Mouse (Mus musculus) megakaryocyte, embryonic 14.5 days (primary cell): ENCODE results near the gene Atp2b4. TPM values are rescaled to one million over a fixed set of nuclear protein-coding genes. Genes with fewer than 3 reads are reported as not detected.
A peak's percentile ranks its signal among the peaks of the same experiment; 100 is the strongest.

Experiments used
- H3K27me3 ChIP-seq: replicated peaks from 2 replicates; pipeline ENCODE3; 2012; ENCODE audit warnings: inconsistent platforms
- H3K36me3 ChIP-seq: replicated peaks from 2 replicates; pipeline ENCODE3; 2012; ENCODE audit warnings: low read length, inconsistent platforms, mixed read lengths
- H3K4me1 ChIP-seq: 2 replicates; pipeline ENCODE4 v1.6.1; 2012; ENCODE audit warnings: inconsistent platforms
- H3K4me3 ChIP-seq: replicated peaks from 2 replicates; pipeline ENCODE3; 2012; ENCODE audit warnings: moderate library complexity, mild to moderate bottlenecking, inconsistent platforms
- H3K9me3 ChIP-seq: 2 replicates; pipeline ENCODE4 v1.6.1; 2012; ENCODE audit warnings: inconsistent platforms
- FLI1 ChIP-seq: IDR thresholded peaks from 2 replicates; pipeline ENCODE4 v1.6.1; 2012; ENCODE audit warnings: low read length, inconsistent platforms, mixed read lengths
- GATA1 ChIP-seq: IDR thresholded peaks from 3 replicates; pipeline ENCODE4 v1.6.1; 2012; ENCODE audit warnings: mixed read lengths, low read length, inconsistent platforms, borderline replicate concordance
- polyA plus RNA-seq: library from polyadenylated mRNA; stranded (reverse); fragments of >175 nt; gene quantifications from 2 replicates; pipeline ENCODE4 v1.2.3, GENCODE M21; 2012; ENCODE audit warnings: low replicate concordance; ENCODE audit not compliant: insufficient read depth

Gene Atp2b4
- 3.9 TPM in 1 of 2 replicates, not detected in the other for polyA plus RNA-seq

GRCm38 (mm10) chr1:133800948-133801393, at the start of gene Atp2b4:
Gene Atp2b4, minus strand, starts transcription at chr1:133801041.
- H3K9me3 ChIP-seq: no peaks in the 10 kb centered on the region
- peaks cover 83% of the 10 kb centered on the region for H3K4me1 ChIP-seq

GRCm38 (mm10) chr1:133844734-133845133, 43.9 kb upstream of the Atp2b4 start:
- H3K4me1 ChIP-seq: peaks cover 26% of the 10 kb centered on the region
- no peak for TF ChIP-seq GATA1
- TF ChIP-seq FLI1: no peak

More at GRCm38 (mm10) chr1:133800948-133801393, at the start of gene Atp2b4:
- Histone ChIP-seq H3K36me3 (peaks cover 5% of the 10 kb centered on the region), H3K4me3 (peak within 1 kb of the TSS; percentile 94), H3K27me3 (peaks cover 33% of the 10 kb centered on the region)
- TF ChIP-seq FLI1: peak; percentile 62; the same call in 1 of the 2 replicates
- no peak for TF ChIP-seq GATA1

GRCm38 (mm10) chr1:133843900-133844299, 43.1 kb upstream of the Atp2b4 start:
- TF ChIP-seq FLI1: no peak
- TF ChIP-seq GATA1: no peak
- Histone ChIP-seq H3K27me3 (peaks cover 52% of the 10 kb centered on the region), H3K9me3 (peaks cover 3% of the 10 kb centered on the region; the same call in 1 of the 2 replicates), H3K4me3 (no peak overlapping the region), H3K4me1 (peaks cover 26% of the 10 kb centered on the region), H3K36me3 (no peaks in the 10 kb centered on the region)

More at GRCm38 (mm10) chr1:133844734-133845133, 43.9 kb upstream of the Atp2b4 start:
- no peaks in the 10 kb centered on the region for H3K36me3 ChIP-seq
- H3K9me3 ChIP-seq: peaks cover 3% of the 10 kb centered on the region; the same call in 1 of the 2 replicates
- H3K4me3 ChIP-seq: no peak overlapping the region
- H3K27me3 ChIP-seq: peaks cover 52% of the 10 kb centered on the region

- peaks cover 26% of the 10 kb centered on the region for H3K4me1 ChIP-seq
- peaks cover 5% of the 10 kb centered on the region for H3K9me3 ChIP-seq
- H3K36me3 ChIP-seq: no peaks in the 10 kb centered on the region
- no peak for TF ChIP-seq GATA1
- no peak for TF ChIP-seq FLI1
- peaks cover 52% of the 10 kb centered on the region for H3K27me3 ChIP-seq
- H3K4me3 ChIP-seq: no peak overlapping the region
These were observed 42.5 kb upstream of the Atp2b4 start for GRCm38 (mm10) chr1:133843370-133843769.

- TF ChIP-seq GATA1 (no peak), FLI1 (no peak)
- Histone ChIP-seq H3K4me3 (no peak overlapping the region), H3K9me3 (peaks cover 6% of the 10 kb centered on the region), H3K4me1 (peaks cover 26% of the 10 kb centered on the region), H3K27me3 (peaks cover 54% of the 10 kb centered on the region), H3K36me3 (no peaks in the 10 kb centered on the region)
These were observed 41.4 kb upstream of the Atp2b4 start for GRCm38 (mm10) chr1:133842074-133842725.

GRCm38 (mm10) chr1:133841171-133841926, 40.5 kb upstream of the Atp2b4 start:
- H3K4me1 ChIP-seq: peaks cover 22% of the 10 kb centered on the region
- H3K4me3 ChIP-seq: no peak overlapping the region
- H3K27me3 ChIP-seq: peaks cover 57% of the 10 kb centered on the region
- H3K9me3 ChIP-seq: peaks cover 6% of the 10 kb centered on the region
- H3K36me3 ChIP-seq: no peaks in the 10 kb centered on the region
- TF ChIP-seq FLI1 (no peak), GATA1 (no peak)

- no peak for TF ChIP-seq FLI1
- TF ChIP-seq GATA1: no peak
- no peaks in the 10 kb centered on the region for H3K36me3 ChIP-seq
- H3K4me3 ChIP-seq: no peak overlapping the region
- H3K27me3 ChIP-seq: peaks cover 54% of the 10 kb centered on the region
- peaks cover 22% of the 10 kb centered on the region for H3K4me1 ChIP-seq
- peaks cover 6% of the 10 kb centered on the region for H3K9me3 ChIP-seq
These were observed 39.7 kb upstream of the Atp2b4 start for GRCm38 (mm10) chr1:133840530-133840929.

- Histone ChIP-seq H3K9me3 (peaks cover 6% of the 10 kb centered on the region), H3K4me1 (peaks cover 11% of the 10 kb centered on the region), H3K27me3 (peaks cover 42% of the 10 kb centered on the region), H3K4me3 (no peak overlapping the region), H3K36me3 (no peaks in the 10 kb centered on the region)
- TF ChIP-seq GATA1: no peak
- TF ChIP-seq FLI1: no peak
These were observed 33.5 kb upstream of the Atp2b4 start for GRCm38 (mm10) chr1:133834309-133834708.

- Histone ChIP-seq H3K4me3 (no peak overlapping the region), H3K36me3 (no peaks in the 10 kb centered on the region), H3K27me3 (peaks cover 56% of the 10 kb centered on the region), H3K9me3 (no peaks in the 10 kb centered on the region), H3K4me1 (peaks cover 11% of the 10 kb centered on the region)
- TF ChIP-seq FLI1 (no peak), GATA1 (no peak)
These were observed 31.9 kb upstream of the Atp2b4 start for GRCm38 (mm10) chr1:133832781-133833180.

GRCm38 (mm10) chr1:133826193-133826592, 25.4 kb upstream of the Atp2b4 start:
- no peak overlapping the region for H3K4me3 ChIP-seq
- H3K9me3 ChIP-seq: peaks cover 3% of the 10 kb centered on the region; the same call in 1 of the 2 replicates
- peaks cover 45% of the 10 kb centered on the region for H3K27me3 ChIP-seq
- H3K36me3 ChIP-seq: no peaks in the 10 kb centered on the region
- TF ChIP-seq GATA1 (no peak), FLI1 (no peak)
- H3K4me1 ChIP-seq: peaks cover 39% of the 10 kb centered on the region
